ENCODE assay signal across 14 mouse cellular contexts in the genomic region with DNA sequence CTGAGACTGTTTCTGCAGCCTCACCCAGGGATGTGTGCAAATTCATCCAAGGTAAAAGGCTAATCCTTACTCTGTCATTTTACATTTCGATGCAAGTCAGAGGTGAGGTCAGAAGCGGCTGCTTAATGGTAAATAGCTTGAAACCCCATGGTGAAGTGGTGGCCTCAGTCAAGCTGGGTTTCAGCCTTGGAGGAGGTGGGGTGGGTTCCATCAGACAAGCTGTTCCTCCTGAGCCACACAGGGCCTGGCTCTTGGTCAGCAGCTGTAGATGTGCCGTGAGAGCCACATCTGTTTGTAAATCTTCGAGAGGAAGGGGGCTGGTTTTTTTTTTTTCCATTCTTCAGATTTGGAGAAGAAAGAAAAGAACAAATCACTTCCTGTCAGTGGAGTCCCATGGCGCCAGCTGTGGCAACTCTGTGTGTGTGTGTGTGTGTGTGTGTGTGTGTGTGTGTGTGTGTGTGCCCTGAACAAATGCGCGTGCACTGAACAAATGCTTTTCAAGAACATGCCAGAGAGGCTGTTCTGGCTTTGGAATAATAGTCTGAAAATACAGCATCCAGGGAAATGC.
DNase-seq lines count a peak whose midpoint lies in the region; ATAC-seq and TF ChIP-seq lines count a peak whose summit lies in the region.
"Had no signal": no experiment of that assay in that cellular context is flagged by ENCODE, and none has a peak within 500 bp of the region (broad histone marks: within the 10 kb centered on the region; RNA-seq: fewer than 3 reads in every experiment).

No protein-coding gene starts in this region.

- H3K27me3 ChIP-seq in intestine, embryonic 14.5 days (replicated peaks; ENCODE audit: control insufficient read depth, insufficient read depth, low read length): no peaks in the 10 kb centered on the region
- H3K27me3 ChIP-seq in intestine, postnatal 0 days (replicated peaks; ENCODE audit: control insufficient read depth, insufficient read depth, low read length): no peaks in the 10 kb centered on the region
- H3K27me3 ChIP-seq in thymus, adult 2 months (ENCODE audit: control insufficient read depth, insufficient read depth, low read length): no peaks in the 10 kb centered on the region
- no peaks in the 10 kb centered on the region for H3K27me3 ChIP-seq in neural tube, embryonic 15.5 days (replicated peaks)

- peak; percentile 57 for DNase-seq in intestine, embryonic 14.5 days (ENCODE audit: low spot score)
- DNase-seq in thymus, adult 2 months: peak; percentile 3
- DNase-seq in thymus, postnatal 25 days: no peak
- DNase-seq in lung, postnatal 10 days: peak; percentile 61
- DNase-seq in thymus, postnatal 14 days: peak; percentile 17
- no peak for DNase-seq in urinary bladder, adult 2 months (ENCODE audit: low spot score)
- DNase-seq: cerebellum, adult 11-12 months; right cerebral cortex, postnatal 4 days had no signal

- TF ChIP-seq POLR2A in thymus, adult 2 months (IDR thresholded peaks at IDR 0.05; ENCODE audit: control insufficient read depth, extremely low read depth, insufficient read depth, low read length, poor library complexity): no peak

- no peak overlapping the region for H3K4me3 ChIP-seq in intestine, embryonic 14.5 days (ENCODE audit: low read depth, low read length)
- no peak overlapping the region for H3K4me3 ChIP-seq in intestine, postnatal 0 days (ENCODE audit: low read depth, low read length)
- no peak overlapping the region for H3K4me3 ChIP-seq in thymus, adult 2 months (ENCODE audit: control insufficient read depth, insufficient read depth, low read length)
- H3K4me3 ChIP-seq in neural tube, embryonic 15.5 days (replicated peaks): no peak overlapping the region
- H3K4me3 ChIP-seq: layer of hippocampus, adult 2 months had no signal

- no peaks in the 10 kb centered on the region for H3K9me3 ChIP-seq in intestine, embryonic 14.5 days (ENCODE audit: control insufficient read depth, low read length)
- no peaks in the 10 kb centered on the region for H3K9me3 ChIP-seq in intestine, postnatal 0 days (ENCODE audit: control insufficient read depth)
- no peaks in the 10 kb centered on the region for H3K9me3 ChIP-seq in neural tube, embryonic 15.5 days (replicated peaks)

- TF ChIP-seq CTCF in intestine, postnatal 0 days (IDR thresholded peaks at IDR 0.05; ENCODE audit: low read depth): no peak
- no peak for TF ChIP-seq CTCF in thymus, adult 2 months (IDR thresholded peaks at IDR 0.05; ENCODE audit: borderline replicate concordance, control insufficient read depth, extremely low read depth, insufficient read depth, low read length, poor library complexity)

- 27% methylated on average over 7 of the region's 7 CpGs for WGBS in intestine, embryonic 14.5 days
- 54% methylated on average over 7 of the region's 7 CpGs for WGBS in intestine, postnatal 0 days
- 26% methylated on average over 7 of the region's 7 CpGs for WGBS in thymus, adult 2 months
- 58% methylated on average over 7 of the region's 7 CpGs for WGBS in neural tube, embryonic 15.5 days

- H3K27ac ChIP-seq in intestine, embryonic 14.5 days (ENCODE audit: low read depth): peak overlapping the region; percentile 62
- H3K27ac ChIP-seq in intestine, postnatal 0 days (ENCODE audit: low read depth, low read length): no peak overlapping the region
- no peak overlapping the region for H3K27ac ChIP-seq in thymus, adult 2 months (ENCODE audit: control insufficient read depth, insufficient read depth, low read length)
- no peak overlapping the region for H3K27ac ChIP-seq in neural tube, embryonic 15.5 days (replicated peaks)
- H3K27ac ChIP-seq: hindbrain, embryonic 14.5 days; layer of hippocampus, adult 2 months had no signal

- no peak overlapping the region for H3K4me2 ChIP-seq in intestine, embryonic 14.5 days (ENCODE audit: low read length)
- no peak overlapping the region for H3K4me2 ChIP-seq in intestine, postnatal 0 days (replicated peaks; ENCODE audit: low read depth)
- no peak overlapping the region for H3K4me2 ChIP-seq in neural tube, embryonic 15.5 days
- H3K4me2 ChIP-seq: heart, embryonic 11.5 days; hindbrain, embryonic 14.5 days; liver, embryonic 11.5 days had no signal

- no peak overlapping the region for H3K9ac ChIP-seq in intestine, embryonic 14.5 days (ENCODE audit: low read length)
- H3K9ac ChIP-seq in intestine, postnatal 0 days (ENCODE audit: low read depth, low read length): no peak overlapping the region
- H3K9ac ChIP-seq in neural tube, embryonic 15.5 days (replicated peaks): no peak overlapping the region
- H3K9ac ChIP-seq: hindbrain, embryonic 14.5 days had no signal

- ATAC-seq in intestine, embryonic 14.5 days (replicated peaks; ENCODE audit: low FRiP score, low TSS enrichment, low read depth): 0 out of 2 replicates have a peak, but pooled peaks have one; percentile 32
- no peak for ATAC-seq in intestine, postnatal 0 days
- ATAC-seq in neural tube, embryonic 15.5 days (ENCODE audit: low FRiP score): no peak

- no peaks in the 10 kb centered on the region for H3K36me3 ChIP-seq in intestine, embryonic 14.5 days (ENCODE audit: control insufficient read depth, insufficient read depth, low read length)
- no peaks in the 10 kb centered on the region for H3K36me3 ChIP-seq in intestine, postnatal 0 days (ENCODE audit: control insufficient read depth, insufficient read depth)
- no peaks in the 10 kb centered on the region for H3K36me3 ChIP-seq in thymus, adult 2 months (ENCODE audit: control insufficient read depth, insufficient read depth, low read length)
- H3K36me3 ChIP-seq in neural tube, embryonic 15.5 days: no peaks in the 10 kb centered on the region

- H3K4me1 ChIP-seq in intestine, embryonic 14.5 days (replicated peaks; ENCODE audit: control insufficient read depth, insufficient read depth, low read length): peaks cover 23% of the 10 kb centered on the region
- H3K4me1 ChIP-seq in intestine, postnatal 0 days (replicated peaks; ENCODE audit: control insufficient read depth, insufficient read depth, low read length): no peaks in the 10 kb centered on the region
- peaks cover 6% of the 10 kb centered on the region for H3K4me1 ChIP-seq in thymus, adult 2 months (replicated peaks; ENCODE audit: control insufficient read depth, insufficient read depth, low read length)
- no peaks in the 10 kb centered on the region for H3K4me1 ChIP-seq in neural tube, embryonic 15.5 days

Comparison
In these comparisons a context has a peak if more than half of its experiments do, and no peak if none do; other contexts are left out.
1. DNase-seq: peak in intestine, embryonic 14.5 days (single experiment), thymus, adult 2 months (single experiment), lung, postnatal 10 days (single experiment) and thymus, postnatal 14 days (single experiment); none in thymus, postnatal 25 days (single experiment) and urinary bladder, adult 2 months (single experiment).